Mouse (Mus musculus) heart, embryonic 16.5 days (tissue): ENCODE results near the gene Olfr97. TPM values are rescaled to one million over a fixed set of nuclear protein-coding genes. Genes with fewer than 3 reads are reported as not detected.
"Not testable (repeated sequence)": the region's sequence is repeated elsewhere in the genome, so short reads cannot be mapped to it uniquely, and the experiment has no call there.

Experiments
- ATAC-seq: fragments of 200-750 bp; cut with Nextera tagmentation; replicated peaks from 2 replicates; pipeline ENCODE4 v1.8.0; 2017; ENCODE audit warnings: moderate number of reproducible peaks; ENCODE audit not compliant: insufficient read depth, low FRiP score; ENCODE audit errors: extremely low read depth
- H3K27ac ChIP-seq: fragments of 300-500 bp; sonication (generic); 2 replicates; pipeline ENCODE4 v1.5.1; 2014; ENCODE audit warnings: mild to moderate bottlenecking, low read length, control low read depth, moderate library complexity
- H3K27me3 ChIP-seq: fragments of 300-500 bp; sonication (generic); 2 replicates; pipeline ENCODE4 v1.6.1; 2014; ENCODE audit warnings: low read length, mixed read lengths; ENCODE audit not compliant: control insufficient read depth, insufficient read depth
- H3K36me3 ChIP-seq: fragments of 300-500 bp; sonication (generic); 2 replicates; pipeline ENCODE4 v1.6.1; 2014; ENCODE audit not compliant: control insufficient read depth, insufficient read depth
- H3K4me1 ChIP-seq: fragments of 300-500 bp; sonication (generic); 2 replicates; pipeline ENCODE4 v1.6.1; 2014; ENCODE audit warnings: low read length, mixed read lengths; ENCODE audit not compliant: control insufficient read depth, insufficient read depth
- H3K4me2 ChIP-seq: fragments of 300-500 bp; sonication (generic); 2 replicates; pipeline ENCODE4 v1.6.1; 2014; ENCODE audit warnings: low read depth, mild to moderate bottlenecking, control low read depth, low read length
- H3K4me3 ChIP-seq: fragments of 300-500 bp; sonication (generic); 2 replicates; pipeline ENCODE4 v1.5.1; 2014; ENCODE audit warnings: mild to moderate bottlenecking, control low read depth, low read length
- H3K9ac ChIP-seq: fragments of 300-500 bp; sonication (generic); 2 replicates; pipeline ENCODE4 v1.6.1; 2014; ENCODE audit warnings: low read length, control low read depth
- H3K9me3 ChIP-seq: fragments of 300-500 bp; sonication (generic); replicated peaks from 2 replicates; pipeline ENCODE4 v1.6.1; 2016; ENCODE audit warnings: low read length; ENCODE audit not compliant: control insufficient read depth
- WGBS: fragments of 180-500 bp; shearing (Covaris S2); extraction: QIAGEN DNeasy Blood & Tissue Kit; methylation state at CpG from one replicate; pipeline ENCODE4 v1.1.7; 2014; 5-methylcytosine and 5-hydroxymethylcytosine counted together
- polyA plus RNA-seq: library from polyadenylated mRNA; unstranded; fragments of >200 nt; fragmentation: Nextera tagmentation; extraction: Ambion mirVana; gene quantifications from 2 replicates; pipeline ENCODE4 v1.2.1, GENCODE M21; 2015

Gene Olfr97
- polyA plus RNA-seq = not detected in 2 replicates

DNA sequence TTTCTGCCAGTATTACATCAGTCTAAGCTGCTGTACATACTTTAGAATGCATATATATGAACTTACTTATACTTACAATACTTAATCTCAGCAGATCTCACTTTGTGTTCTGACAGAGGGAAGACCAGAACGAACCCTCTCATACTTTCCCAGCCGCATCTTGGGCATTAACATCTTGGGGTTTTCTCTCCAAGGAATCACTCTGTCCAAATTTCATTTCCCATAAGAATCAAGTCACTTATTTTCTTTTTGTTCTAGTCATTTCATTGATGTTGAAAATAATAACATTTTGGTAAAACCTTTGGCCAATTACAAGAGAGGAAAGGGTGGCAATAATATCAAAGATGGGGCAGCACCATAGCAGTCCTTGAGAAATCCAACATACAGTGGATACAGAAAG lies at the start of gene Olfr97:
Gene Olfr97, minus strand, starts transcription at position 101 of the 400 bp plus-strand sequence.
- 81% methylated on average over 2 of the region's 2 CpGs for WGBS
- ATAC-seq, H3K9me3 ChIP-seq, H3K9ac ChIP-seq, H3K27ac ChIP-seq, H3K36me3 ChIP-seq, H3K4me1 ChIP-seq, H3K27me3 ChIP-seq, H3K4me2 ChIP-seq, H3K4me3 ChIP-seq: not testable (repeated sequence)

DNA sequence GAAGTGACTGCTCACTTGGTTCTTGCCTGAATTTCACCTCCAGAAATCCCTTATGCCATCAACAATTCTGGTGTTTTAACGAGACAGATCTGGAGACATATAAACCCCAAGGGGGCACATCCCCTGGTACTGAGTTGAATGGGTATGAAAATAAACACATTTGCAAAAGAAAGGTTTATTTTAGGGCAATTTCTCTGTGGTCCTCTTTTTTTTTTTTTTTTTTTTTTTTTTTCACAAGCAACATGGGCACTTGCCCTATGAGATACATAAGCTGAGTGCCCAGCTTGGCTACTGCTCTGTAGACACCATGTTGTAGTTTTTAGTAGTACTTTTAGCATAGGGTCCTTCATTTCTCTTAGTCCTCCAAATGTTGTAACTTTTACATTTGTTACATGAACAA lies 46.2 kb upstream of the Olfr97 start, which contains the start of gene Olfr99:
Gene Olfr99, minus strand, starts transcription at position 101 of the 400 bp plus-strand sequence.
- ATAC-seq = no peak
- Histone ChIP-seq H3K9me3 (no peaks in the 10 kb centered on the region), H3K27me3 (no peaks in the 10 kb centered on the region), H3K36me3 (no peaks in the 10 kb centered on the region), H3K27ac (no peak within 1 kb of the TSS), H3K4me3 (no peak within 1 kb of the TSS), H3K4me2 (no peak within 1 kb of the TSS), H3K9ac (no peak within 1 kb of the TSS), H3K4me1 (no peaks in the 10 kb centered on the region)
- WGBS = 53% methylated on average over 1 of the region's 1 CpGs

DNA sequence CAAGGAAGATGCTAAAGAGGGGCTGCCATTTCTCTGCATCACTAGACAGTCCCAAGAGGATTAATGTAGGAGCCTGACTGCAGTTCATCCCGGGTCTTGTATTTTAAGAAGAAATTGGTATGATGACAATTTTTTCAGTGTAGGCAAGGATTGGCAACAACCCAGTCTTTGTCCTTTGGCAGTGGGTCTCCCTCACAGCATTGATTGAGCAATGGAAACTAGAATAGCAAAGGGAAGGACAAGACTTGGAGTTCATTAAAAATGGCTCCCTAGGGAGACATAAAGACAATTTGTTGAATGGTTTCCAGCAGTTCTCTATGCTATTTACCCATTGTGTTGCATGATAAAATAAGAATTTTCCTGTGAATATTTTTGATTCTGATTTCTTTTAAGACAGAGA lies 43.2 kb upstream of the Olfr97 start:
- no peaks in the 10 kb centered on the region for H3K4me1 ChIP-seq
- H3K9ac ChIP-seq = no peak overlapping the region
- H3K9me3 ChIP-seq = no peaks in the 10 kb centered on the region
- 70% methylated on average over 1 of the region's 1 CpGs for WGBS
- no peak for ATAC-seq
- H3K4me3 ChIP-seq = no peak overlapping the region
- H3K27me3 ChIP-seq = no peaks in the 10 kb centered on the region
- H3K36me3 ChIP-seq = no peaks in the 10 kb centered on the region
- H3K4me2 ChIP-seq = no peak overlapping the region
- no peak overlapping the region for H3K27ac ChIP-seq

DNA sequence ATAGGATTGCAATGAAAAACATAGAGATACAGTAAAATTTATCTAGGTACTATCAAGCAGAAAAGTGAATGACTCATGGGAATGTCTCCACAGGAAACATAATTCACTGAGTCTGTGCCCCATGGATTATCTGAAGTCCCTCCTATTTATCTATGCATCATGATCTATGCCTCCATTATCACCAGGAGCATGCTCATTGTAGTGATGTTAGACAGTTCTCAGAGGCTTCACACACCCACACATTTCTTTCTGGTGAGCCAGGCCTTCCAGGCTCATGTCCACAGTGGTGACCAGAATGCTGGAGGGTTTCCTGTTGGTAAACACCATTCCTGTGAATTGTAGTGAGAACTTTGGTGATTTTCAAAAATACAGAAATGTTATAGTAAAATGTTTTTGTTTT lies 39.4 kb upstream of the Olfr97 start:
- Histone ChIP-seq H3K27ac (no peak overlapping the region), H3K4me1 (no peaks in the 10 kb centered on the region), H3K27me3 (no peaks in the 10 kb centered on the region), H3K36me3 (no peaks in the 10 kb centered on the region), H3K9ac (no peak overlapping the region), H3K4me2 (no peak overlapping the region), H3K4me3 (no peak overlapping the region), H3K9me3 (no peaks in the 10 kb centered on the region)
- ATAC-seq = no peak

DNA sequence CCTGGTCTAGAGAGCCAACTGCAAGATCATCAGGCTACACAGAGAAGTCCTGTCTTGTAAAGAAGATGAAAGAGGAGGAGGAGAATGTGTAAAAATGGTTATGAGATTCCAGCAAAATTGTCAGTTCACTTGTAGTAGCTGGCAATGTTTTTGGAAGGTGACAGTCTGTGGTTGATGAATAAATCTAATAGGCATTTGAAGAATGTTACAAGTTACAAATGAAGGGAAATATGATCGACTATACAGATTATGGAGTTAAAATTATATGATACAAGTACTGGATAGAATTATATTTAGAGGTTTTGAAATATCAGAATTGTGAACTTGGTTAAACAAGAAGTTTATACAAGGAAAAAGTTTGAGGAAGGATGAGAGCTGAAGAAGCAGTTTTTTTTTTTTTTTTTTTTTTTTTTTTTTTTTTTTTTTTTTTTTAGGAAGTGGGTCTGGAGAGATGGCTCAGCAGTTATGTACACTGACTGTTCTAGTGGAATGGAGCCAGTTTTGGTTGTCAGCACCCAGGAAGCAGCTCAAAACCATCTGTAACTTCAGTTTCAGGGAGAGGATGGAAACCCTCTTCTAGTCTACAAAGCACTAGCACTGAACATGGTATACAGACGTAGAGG lies 38.6 kb upstream of the Olfr97 start:
- WGBS = 60% methylated on average over 2 of the region's 2 CpGs
- Histone ChIP-seq H3K4me3 (no peak overlapping the region), H3K9ac (no peak overlapping the region), H3K36me3 (no peaks in the 10 kb centered on the region), H3K4me1 (no peaks in the 10 kb centered on the region), H3K27ac (no peak overlapping the region), H3K4me2 (no peak overlapping the region), H3K9me3 (no peaks in the 10 kb centered on the region), H3K27me3 (no peaks in the 10 kb centered on the region)
- no peak for ATAC-seq

DNA sequence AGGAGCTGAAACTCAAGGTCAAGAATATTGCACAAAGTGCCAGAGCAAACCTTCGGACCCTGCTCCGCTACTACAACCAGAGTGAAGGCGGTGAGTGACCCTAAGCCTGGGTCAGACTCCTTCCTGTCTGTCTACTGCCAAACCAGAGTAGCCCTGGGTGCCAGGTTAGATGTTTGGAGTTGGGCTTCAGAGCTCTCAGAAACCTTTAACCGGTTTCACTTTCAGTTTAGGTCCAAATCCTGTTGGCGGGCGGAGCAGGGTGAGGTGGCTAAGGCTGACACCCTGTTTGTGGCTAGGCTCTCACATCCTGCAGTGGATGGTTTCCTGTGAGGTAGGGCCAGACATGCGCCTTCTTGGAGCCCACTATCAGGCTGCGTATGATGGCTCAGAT lies 33.6 kb upstream of the Olfr97 start:
- Histone ChIP-seq H3K9me3 (no peaks in the 10 kb centered on the region), H3K36me3 (no peaks in the 10 kb centered on the region), H3K4me2 (peak overlapping the region; percentile 97), H3K4me1 (no peaks in the 10 kb centered on the region), H3K27me3 (no peaks in the 10 kb centered on the region), H3K9ac (peak overlapping the region; percentile 70), H3K4me3 (peak overlapping the region; percentile 76), H3K27ac (no peak overlapping the region)
- peak; percentile 75 for ATAC-seq
- WGBS = 49% methylated on average over 8 of the region's 8 CpGs

DNA sequence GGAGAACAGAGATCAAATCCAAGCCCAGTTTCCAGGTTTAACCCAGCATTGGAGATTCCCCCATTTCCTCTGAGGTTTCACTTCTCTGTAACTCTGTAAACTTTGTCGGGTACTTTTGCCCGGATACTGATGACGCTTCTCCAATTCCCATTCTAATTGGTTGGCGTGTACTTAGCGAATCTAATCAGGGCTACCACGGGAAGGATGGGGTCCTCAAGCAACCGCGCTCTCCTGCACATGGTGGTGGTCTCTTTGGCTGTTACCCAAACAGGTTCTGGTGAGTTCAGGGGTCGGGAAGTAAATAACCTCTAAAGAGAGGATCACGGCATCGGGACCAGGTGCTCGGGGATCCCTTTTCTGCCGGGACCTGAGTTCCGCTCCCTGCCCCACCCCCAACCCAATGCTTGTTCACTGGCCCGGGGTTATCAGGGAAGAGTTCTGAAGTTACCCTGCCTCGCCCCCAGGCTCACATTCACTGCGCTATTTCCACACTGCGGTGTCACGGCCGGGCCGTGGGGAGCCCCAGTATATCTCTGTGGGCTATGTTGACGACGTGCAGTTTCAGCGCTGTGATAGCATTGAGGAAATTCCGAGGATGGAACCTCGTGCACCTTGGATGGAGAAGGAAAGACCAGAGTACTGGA lies 33.0 kb upstream of the Olfr97 start, which contains the start of gene H2-M3:
Gene H2-M3, plus strand, starts transcription at position 163 of the 644 bp plus-strand sequence.
- Histone ChIP-seq H3K9me3 (no peaks in the 10 kb centered on the region), H3K4me2 (peak within 1 kb of the TSS; percentile 97), H3K27ac (no peak within 1 kb of the TSS), H3K27me3 (no peaks in the 10 kb centered on the region), H3K36me3 (no peaks in the 10 kb centered on the region), H3K4me1 (no peaks in the 10 kb centered on the region), H3K4me3 (peak within 1 kb of the TSS; percentile 76), H3K9ac (peak within 1 kb of the TSS; percentile 70)
- 2% methylated on average over 26 of the region's 26 CpGs for WGBS
- ATAC-seq = peak; percentile 87

DNA sequence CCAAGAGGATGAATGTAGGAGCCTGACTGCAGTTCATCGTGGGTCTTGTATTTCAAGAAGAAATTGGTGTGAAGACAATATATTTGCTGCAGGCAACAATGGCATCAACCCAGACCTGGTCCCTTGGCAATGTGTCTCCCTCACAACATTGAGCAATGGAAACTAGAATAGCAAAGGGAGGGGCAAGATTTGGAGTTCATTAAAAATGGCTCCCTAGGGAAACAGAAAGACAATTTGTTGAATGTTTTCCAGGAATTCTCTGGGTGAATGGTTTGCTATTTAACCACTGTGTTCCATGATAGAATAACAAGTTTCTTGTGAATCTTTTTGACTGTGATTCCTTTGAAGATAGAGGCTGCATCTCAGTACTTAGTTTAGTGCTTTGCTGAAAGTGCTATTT lies 26.5 kb upstream of the Olfr97 start, which contains the start of gene Olfr98:
Gene Olfr98, minus strand, starts transcription at position 124 of the 400 bp plus-strand sequence.
- no peaks in the 10 kb centered on the region for H3K9me3 ChIP-seq
- 69% methylated on average over 1 of the region's 1 CpGs for WGBS
- H3K4me3 ChIP-seq = no peak within 1 kb of the TSS
- no peaks in the 10 kb centered on the region for H3K27me3 ChIP-seq
- no peaks in the 10 kb centered on the region for H3K36me3 ChIP-seq
- H3K9ac ChIP-seq = no peak within 1 kb of the TSS
- no peak within 1 kb of the TSS for H3K4me2 ChIP-seq
- H3K4me1 ChIP-seq = no peaks in the 10 kb centered on the region
- ATAC-seq = no peak
- H3K27ac ChIP-seq = no peak within 1 kb of the TSS

DNA sequence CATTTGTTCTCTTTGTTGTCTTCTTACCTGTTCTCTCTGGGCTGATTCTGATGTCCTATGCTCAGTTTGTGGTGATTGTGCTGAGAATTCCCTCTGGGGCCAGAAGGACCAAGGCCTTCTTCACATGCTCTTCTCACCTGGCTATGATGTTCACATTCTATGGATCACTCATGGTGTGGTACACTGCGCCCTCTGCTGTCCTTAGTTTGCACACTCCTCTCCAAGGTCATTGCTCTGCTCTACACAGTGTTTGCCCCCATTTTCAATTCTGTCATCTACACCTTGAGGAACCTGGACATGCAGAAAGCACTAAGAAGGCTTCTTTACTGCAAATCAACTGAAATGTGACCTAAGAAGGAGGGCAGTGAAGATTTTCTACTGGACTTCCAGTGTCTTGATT lies 13.4 kb upstream of the Olfr97 start:
- WGBS = 7% methylated on average over 1 of the region's 1 CpGs
- no peak overlapping the region for H3K27ac ChIP-seq
- no peak overlapping the region for H3K4me2 ChIP-seq
- H3K9me3 ChIP-seq = no peaks in the 10 kb centered on the region
- ATAC-seq = no peak
- H3K27me3 ChIP-seq = no peaks in the 10 kb centered on the region
- H3K4me1 ChIP-seq = no peaks in the 10 kb centered on the region
- no peak overlapping the region for H3K9ac ChIP-seq
- no peaks in the 10 kb centered on the region for H3K36me3 ChIP-seq
- no peak overlapping the region for H3K4me3 ChIP-seq
